Mouse (Mus musculus): Measurements from ENCODE around the gene Olfr1085.
"Not testable (repeated sequence)": the region's sequence is repeated elsewhere in the genome, so short reads cannot be mapped to it uniquely, and the experiment has no call there.

The Olfr1085 gene

DNA sequence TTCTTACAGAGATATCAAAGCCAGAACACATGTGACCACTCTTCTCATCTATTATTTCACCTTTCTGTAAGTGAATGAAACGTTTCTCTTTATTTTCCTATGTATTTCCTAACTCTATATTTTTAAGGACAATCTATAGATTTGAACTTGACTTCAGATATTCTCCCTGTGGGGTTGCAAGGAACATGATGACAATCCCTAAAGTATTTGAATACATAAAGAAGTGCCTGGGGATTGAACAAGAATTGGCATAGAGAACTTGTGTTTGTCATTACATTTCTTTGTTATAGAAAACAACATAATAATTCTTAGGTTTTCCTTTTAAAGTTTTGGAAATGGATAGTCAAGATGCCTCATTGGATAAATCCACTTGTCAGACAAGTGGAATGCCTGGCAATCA lies at the start of gene Olfr1085:
Gene Olfr1085, minus strand, starts transcription at position 101 of the 400 bp plus-strand sequence.
- DNase-seq (ENCODE audit: low read depth), result no peak

DNA sequence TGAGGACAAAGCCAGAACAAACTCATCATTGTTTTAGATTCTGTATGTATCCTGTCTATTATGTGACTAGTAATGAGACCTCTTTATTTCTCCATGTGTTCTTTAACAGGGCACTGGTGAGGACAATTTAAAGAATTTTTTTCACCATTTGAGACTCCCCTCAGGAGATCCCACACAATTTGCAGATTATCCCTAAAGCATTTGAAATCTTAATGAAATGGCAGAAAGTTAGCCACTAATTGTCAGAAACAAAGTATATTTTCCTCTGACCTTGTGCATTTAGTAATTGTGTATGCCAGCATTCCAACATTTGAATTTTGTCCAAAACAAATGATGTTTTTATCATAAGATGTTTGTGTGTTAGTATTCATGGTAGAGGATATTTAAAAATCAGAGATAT lies 36.5 kb upstream of the Olfr1085 start, which contains the start of gene Olfr1087:
Gene Olfr1087, minus strand, starts transcription at position 101 of the 400 bp plus-strand sequence.
- no peak for DNase-seq (ENCODE audit: low read depth)

DNA sequence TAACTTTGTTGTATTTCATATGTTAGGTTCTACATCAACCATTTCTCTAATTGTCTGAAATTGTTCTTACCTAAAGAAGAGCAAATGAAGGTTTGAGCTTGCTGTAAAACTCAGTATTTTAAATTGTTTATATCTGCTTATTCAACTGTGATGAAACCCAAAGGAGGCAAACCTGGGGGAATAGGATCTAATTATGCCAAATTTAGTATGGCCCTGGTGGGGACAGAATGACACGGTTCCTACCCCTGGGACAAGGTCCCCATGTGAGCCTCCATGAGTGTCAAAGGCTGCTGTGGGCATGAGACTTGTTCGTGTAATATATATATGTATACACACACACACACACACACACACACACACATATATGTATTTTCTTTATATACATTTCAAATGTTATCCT lies 18.2 kb upstream of the Olfr1085 start, which contains the start of gene Olfr1086:
Gene Olfr1086, minus strand, starts transcription at position 101 of the 400 bp plus-strand sequence.
- no peak for DNase-seq (ENCODE audit: low read depth)

DNA sequence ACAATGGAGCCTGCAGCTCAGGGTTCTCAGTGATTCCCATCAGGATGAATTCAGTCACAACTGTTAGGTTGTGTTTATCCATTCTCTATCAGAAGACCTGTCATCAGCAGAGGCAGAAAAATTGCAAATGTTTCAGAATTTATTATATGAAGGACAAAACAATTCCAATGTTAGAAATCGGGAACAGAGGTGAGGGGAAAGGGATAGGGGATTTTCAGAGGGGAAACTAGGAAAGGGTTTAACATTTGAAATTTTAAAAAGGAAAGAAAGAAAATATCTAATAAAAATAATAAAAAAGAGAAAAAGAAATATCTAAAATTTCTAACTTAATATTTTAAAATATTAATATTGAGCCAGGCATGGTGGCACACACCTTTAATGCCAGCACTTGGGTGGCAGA lies 22.2 kb downstream of the Olfr1085 start, which contains the start of gene Olfr1084:
Gene Olfr1084, minus strand, starts transcription at position 101 of the 400 bp plus-strand sequence.
- DNase-seq (ENCODE audit: low read depth), result not testable (repeated sequence)

Data from c-Kit-positive CD71-negative TER-119-negative erythroid progenitor cells, embryonic 14.5 days (primary cell).